Mouse (Mus musculus) testis, adult 2 months (tissue): ENCODE measurements around the gene Prrc2c.

Experiments used
- CTCF ChIP-seq: fragments of 200-500 bp; IDR thresholded peaks from 2 replicates; pipeline ENCODE4 v1.5.1; 2012; ENCODE audit warnings: low read depth, mild to moderate bottlenecking, inconsistent platforms, low read length, moderate library complexity; ENCODE audit not compliant: control insufficient read depth, insufficient read depth, insufficient replicate concordance
- POLR2A ChIP-seq: fragments of 200-500 bp; IDR thresholded peaks from 2 replicates; pipeline ENCODE4 v1.6.1; 2012; ENCODE audit warnings: low read depth, mild to moderate bottlenecking, inconsistent platforms, low read length, moderate library complexity; ENCODE audit not compliant: control insufficient read depth

GRCm38 (mm10) chr1:162697866-162698265 lies 42.5 kb downstream of the Prrc2c start:
- TF ChIP-seq CTCF (no peak), POLR2A (no peak)
